In the genomic region with DNA sequence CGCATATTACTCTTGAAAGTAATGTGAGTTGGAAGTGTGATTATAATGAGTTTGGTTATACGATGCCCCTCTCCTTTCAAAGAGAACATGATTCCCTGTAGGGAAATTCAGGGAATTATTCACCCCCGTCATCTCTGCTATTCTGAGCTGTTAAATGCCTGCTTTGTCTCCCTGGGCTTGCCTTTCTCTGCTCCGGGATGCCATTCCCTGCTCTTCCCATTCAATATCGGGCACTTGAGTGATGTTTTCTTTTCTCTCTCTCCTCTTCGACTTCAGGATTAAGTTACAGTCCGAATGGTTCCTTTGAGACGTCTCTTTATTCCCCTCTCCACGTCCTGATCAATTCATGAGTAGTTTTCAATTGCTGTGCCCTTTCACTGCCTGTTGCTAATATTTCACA, we compare ENCODE assay signal across 24 mouse cellular contexts.
DNase-seq lines count a peak whose midpoint lies in the region; ATAC-seq lines count a peak whose summit lies in the region.
"Had no signal": no experiment of that assay in that cellular context is flagged by ENCODE, and none has a peak within 500 bp of the region (broad histone marks: within the 10 kb centered on the region; RNA-seq: fewer than 3 reads in every experiment).

No protein-coding gene starts in this region.

- H3K36me3 ChIP-seq in embryonic facial prominence, embryonic 11.5 days (replicated peaks; ENCODE audit: control insufficient read depth, insufficient read depth, low read depth, low read length) = no peaks in the 10 kb centered on the region
- no peaks in the 10 kb centered on the region for H3K36me3 ChIP-seq in embryonic facial prominence, embryonic 10.5 days (replicated peaks)
- no peaks in the 10 kb centered on the region for H3K36me3 ChIP-seq in embryonic facial prominence, embryonic 13.5 days
- no peaks in the 10 kb centered on the region for H3K36me3 ChIP-seq in hindbrain, embryonic 15.5 days
- no peaks in the 10 kb centered on the region for H3K36me3 ChIP-seq in midbrain, embryonic 16.5 days (ENCODE audit: control insufficient read depth, insufficient read depth, low read length)
- H3K36me3 ChIP-seq: forebrain, embryonic 10.5 days; intestine, embryonic 15.5 days; limb, embryonic 12.5 days; liver, embryonic 13.5 days; neural tube, embryonic 12.5 days; stomach, embryonic 15.5 days had no signal

- H3K4me2 ChIP-seq in embryonic facial prominence, embryonic 11.5 days (ENCODE audit: low read depth, low read length) = no peak overlapping the region
- H3K4me2 ChIP-seq in embryonic facial prominence, embryonic 13.5 days = 0 out of 2 replicates have a peak overlapping the region, but pooled peaks have one; percentile 7
- peak overlapping the region; percentile 29 for H3K4me2 ChIP-seq in hindbrain, embryonic 15.5 days
- peak overlapping the region; percentile 38 for H3K4me2 ChIP-seq in midbrain, embryonic 16.5 days (ENCODE audit: low read length)
- H3K4me2 ChIP-seq: intestine, embryonic 15.5 days; limb, embryonic 12.5 days; liver, embryonic 13.5 days; lung, embryonic 14.5 days; neural tube, embryonic 12.5 days; stomach, embryonic 15.5 days had no signal

- DNase-seq in embryonic facial prominence, embryonic 11.5 days (ENCODE audit: low spot score) = peak; percentile 29
- no peak for DNase-seq in embryonic facial prominence, embryonic 10.5 days (ENCODE audit: low spot score)
- no peak for DNase-seq in cerebellum, adult 11 months
- DNase-seq in spleen, adult 18-20 months = no peak
- DNase-seq in thymus, postnatal 10 days (ENCODE audit: low spot score in 2 of 2) = no peak
- DNase-seq: adrenal gland, adult 8-10 months; cerebellum, adult 11-12 months; cerebellum, postnatal 25 days; gastrocnemius, adult 2 months; heart, postnatal 36 days; kidney, adult 9 months; kidney, postnatal 4 days; liver, embryonic 13.5 days; thymus, adult 2 months had no signal

- H3K9ac ChIP-seq in embryonic facial prominence, embryonic 11.5 days (replicated peaks; ENCODE audit: low read length) = no peak overlapping the region
- no peak overlapping the region for H3K9ac ChIP-seq in embryonic facial prominence, embryonic 13.5 days
- H3K9ac ChIP-seq in hindbrain, embryonic 15.5 days = no peak overlapping the region
- H3K9ac ChIP-seq in midbrain, embryonic 16.5 days (ENCODE audit: low read depth, low read length) = 0 out of 2 replicates have a peak overlapping the region, but pooled peaks have one; percentile 1
- H3K9ac ChIP-seq: intestine, embryonic 15.5 days; limb, embryonic 12.5 days; liver, embryonic 13.5 days; lung, embryonic 14.5 days; neural tube, embryonic 12.5 days; stomach, embryonic 15.5 days had no signal

- H3K27me3 ChIP-seq in embryonic facial prominence, embryonic 11.5 days (ENCODE audit: control insufficient read depth, insufficient read depth, low read length) = no peaks in the 10 kb centered on the region
- peaks cover 5% of the 10 kb centered on the region; the same call in 1 of the 2 replicates for H3K27me3 ChIP-seq in embryonic facial prominence, embryonic 10.5 days (replicated peaks; ENCODE audit: low read depth, poor library complexity, severe bottlenecking)
- no peaks in the 10 kb centered on the region for H3K27me3 ChIP-seq in embryonic facial prominence, embryonic 13.5 days
- H3K27me3 ChIP-seq in hindbrain, embryonic 15.5 days = no peaks in the 10 kb centered on the region
- H3K27me3 ChIP-seq in midbrain, embryonic 16.5 days (ENCODE audit: control insufficient read depth, insufficient read depth, low read depth, low read length) = no peaks in the 10 kb centered on the region
- H3K27me3 ChIP-seq: intestine, embryonic 15.5 days; liver, embryonic 13.5 days; neural tube, embryonic 12.5 days; stomach, embryonic 15.5 days had no signal

- WGBS in embryonic facial prominence, embryonic 11.5 days = 7% methylated on average over 9 of the region's 9 CpGs
- 13% methylated on average over 9 of the region's 9 CpGs for WGBS in embryonic facial prominence, embryonic 10.5 days
- WGBS in embryonic facial prominence, embryonic 13.5 days = 12% methylated on average over 9 of the region's 9 CpGs
- WGBS in hindbrain, embryonic 15.5 days = 5% methylated on average over 9 of the region's 9 CpGs
- WGBS in midbrain, embryonic 16.5 days = 4% methylated on average over 9 of the region's 9 CpGs

- no peak overlapping the region for H3K27ac ChIP-seq in embryonic facial prominence, embryonic 11.5 days (replicated peaks; ENCODE audit: low read depth, low read length)
- H3K27ac ChIP-seq in embryonic facial prominence, embryonic 10.5 days (replicated peaks) = no peak overlapping the region
- no peak overlapping the region for H3K27ac ChIP-seq in embryonic facial prominence, embryonic 13.5 days
- no peak overlapping the region for H3K27ac ChIP-seq in hindbrain, embryonic 15.5 days (replicated peaks)
- H3K27ac ChIP-seq in midbrain, embryonic 16.5 days (ENCODE audit: low read length) = no peak overlapping the region
- H3K27ac ChIP-seq: forebrain, embryonic 10.5 days; gastrocnemius, adult 2 months; intestine, embryonic 15.5 days; limb, embryonic 12.5 days; liver, embryonic 13.5 days; macrophage; neural tube, embryonic 12.5 days; stomach, embryonic 15.5 days had no signal

- H3K4me1 ChIP-seq in embryonic facial prominence, embryonic 11.5 days (ENCODE audit: control insufficient read depth, insufficient read depth, low read length) = no peaks in the 10 kb centered on the region
- peaks cover 22% of the 10 kb centered on the region for H3K4me1 ChIP-seq in embryonic facial prominence, embryonic 10.5 days
- H3K4me1 ChIP-seq in embryonic facial prominence, embryonic 13.5 days = peaks cover 13% of the 10 kb centered on the region
- H3K4me1 ChIP-seq in hindbrain, embryonic 15.5 days (replicated peaks) = peaks cover 7% of the 10 kb centered on the region; the same call in 1 of the 2 replicates
- H3K4me1 ChIP-seq in midbrain, embryonic 16.5 days (ENCODE audit: control insufficient read depth, insufficient read depth, low read length) = peaks cover 3% of the 10 kb centered on the region; the same call in 1 of the 2 replicates
- H3K4me1 ChIP-seq: intestine, embryonic 15.5 days; stomach, embryonic 15.5 days had no signal

- ATAC-seq in embryonic facial prominence, embryonic 11.5 days (replicated peaks; ENCODE audit: insufficient number of reproducible peaks, low FRiP score, low TSS enrichment, low read depth) = no peak
- ATAC-seq in embryonic facial prominence, embryonic 13.5 days (ENCODE audit: insufficient number of reproducible peaks, insufficient read depth, low FRiP score, low TSS enrichment, low read depth) = no peak
- no peak for ATAC-seq in hindbrain, embryonic 15.5 days (ENCODE audit: low FRiP score, low read depth)
- ATAC-seq in midbrain, embryonic 16.5 days = no peak
- ATAC-seq: intestine, embryonic 15.5 days had no signal

- H3K9me3 ChIP-seq in embryonic facial prominence, embryonic 11.5 days (replicated peaks; ENCODE audit: control insufficient read depth, low read length) = no peaks in the 10 kb centered on the region
- no peaks in the 10 kb centered on the region for H3K9me3 ChIP-seq in embryonic facial prominence, embryonic 10.5 days
- no peaks in the 10 kb centered on the region for H3K9me3 ChIP-seq in embryonic facial prominence, embryonic 13.5 days
- H3K9me3 ChIP-seq in hindbrain, embryonic 15.5 days = no peaks in the 10 kb centered on the region
- no peaks in the 10 kb centered on the region for H3K9me3 ChIP-seq in midbrain, embryonic 16.5 days (replicated peaks; ENCODE audit: control insufficient read depth, low read length, poor library complexity, severe bottlenecking)
- H3K9me3 ChIP-seq: forebrain, embryonic 10.5 days; intestine, embryonic 15.5 days; limb, embryonic 12.5 days; liver, embryonic 13.5 days; neural tube, embryonic 12.5 days; stomach, embryonic 15.5 days had no signal

- H3K4me3 ChIP-seq in embryonic facial prominence, embryonic 11.5 days (ENCODE audit: low read depth, low read length) = no peak overlapping the region
- H3K4me3 ChIP-seq in embryonic facial prominence, embryonic 10.5 days = no peak overlapping the region
- H3K4me3 ChIP-seq in embryonic facial prominence, embryonic 13.5 days = no peak overlapping the region
- H3K4me3 ChIP-seq in hindbrain, embryonic 15.5 days = no peak overlapping the region
- H3K4me3 ChIP-seq in midbrain, embryonic 16.5 days (ENCODE audit: low read depth, low read length) = no peak overlapping the region
- H3K4me3 ChIP-seq: forebrain, embryonic 10.5 days; gastrocnemius, adult 2 months; intestine, embryonic 15.5 days; limb, embryonic 12.5 days; liver, embryonic 13.5 days; neural tube, embryonic 12.5 days; stomach, embryonic 15.5 days had no signal
